Mouse (Mus musculus) myocyte (in vitro differentiated cells): ENCODE data around the gene Tbc1d16.

Source experiments
- CEBPB ChIP-seq: IDR thresholded peaks from 2 replicates; pipeline ENCODE4 v1.6.1; 2011; ENCODE audit warnings: mild to moderate bottlenecking, moderate library complexity; ENCODE audit not compliant: poor library complexity, insufficient read depth, severe bottlenecking
- MAX ChIP-seq: IDR thresholded peaks from one replicate; pipeline ENCODE4 v1.6.1; 2011; ENCODE audit warnings: low read depth, mild to moderate bottlenecking, control low read depth
- MYOG ChIP-seq, 3 experiments: IDR thresholded peaks; one replicate each; pipeline ENCODE4 v1.6.1; 2011; ENCODE audit warnings: control low read depth in 2 of 3, low read depth in 2 of 3, mild to moderate bottlenecking in 2 of 3; ENCODE audit not compliant: insufficient read length in 2 of 3, control insufficient read depth in 1 of 3, insufficient read depth in 1 of 3
- POLR2A ChIP-seq: IDR thresholded peaks from one replicate; pipeline ENCODE4 v1.6.1; 2011; ENCODE audit warnings: low read depth, mild to moderate bottlenecking, control low read depth, moderate library complexity; ENCODE audit not compliant: insufficient read length
- POLR2AphosphoS2 ChIP-seq: IDR thresholded peaks from one replicate; pipeline ENCODE4 v1.6.1; 2011; ENCODE audit warnings: low read depth, control low read depth; ENCODE audit not compliant: insufficient read length
- USF1 ChIP-seq: IDR thresholded peaks from one replicate; pipeline ENCODE4 v1.6.1; 2011; ENCODE audit warnings: low read depth, mild to moderate bottlenecking, control low read depth, moderate library complexity

- TF ChIP-seq MAX (no peak), POLR2AphosphoS2 (no peak), USF1 (no peak), CEBPB (no peak), MYOG (IDR thresholded peaks at IDR 0.05; ENCODE audit: control insufficient read depth in 1 of 3, insufficient read depth in 1 of 3, insufficient read length in 2 of 3, low read depth in 2 of 3) (no peak), POLR2A (no peak)
Observed at GRCm38 (mm10) chr11:119159496-119159895, 68.8 kb downstream of the Tbc1d16 start.
